Mouse (Mus musculus): Measurements from ENCODE around the gene Tmem120b.

Gene Tmem120b

DNA sequence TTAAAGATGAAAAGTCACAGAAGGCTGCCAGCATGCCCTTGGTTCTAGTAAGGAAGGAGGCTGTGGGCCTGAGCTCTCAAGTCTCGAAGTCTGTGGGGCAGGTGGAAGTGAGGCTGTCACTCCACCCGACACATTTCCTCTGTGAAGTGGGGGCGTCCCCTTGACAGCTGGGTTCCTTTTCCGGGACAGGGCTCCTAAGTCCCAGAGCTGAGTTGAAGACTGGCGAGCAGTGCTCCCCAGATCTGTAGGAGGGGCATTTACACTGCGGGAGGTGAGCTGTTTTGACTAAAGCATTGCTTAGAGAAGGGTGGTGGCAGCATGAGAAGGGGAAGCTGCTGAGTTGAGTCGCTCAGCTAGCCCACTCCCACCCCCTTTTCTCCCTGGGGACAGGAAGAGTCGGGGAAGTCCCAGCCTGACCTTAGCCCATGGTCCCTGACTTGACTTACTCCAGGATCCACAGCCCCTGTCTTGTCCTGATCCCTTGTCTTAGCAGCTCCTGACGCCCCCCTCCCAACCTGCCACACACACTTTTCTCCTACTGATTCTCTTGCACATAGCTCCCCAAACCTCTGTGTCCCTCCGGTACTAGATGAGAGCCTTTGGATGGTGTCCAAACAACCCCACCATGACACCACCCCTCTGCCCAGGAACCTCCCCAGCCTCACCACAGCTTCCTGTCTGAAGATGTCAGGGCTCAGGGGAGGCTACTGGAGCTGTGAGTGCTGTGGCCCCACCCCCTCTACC, 60.4 kb downstream of the Tmem120b start:
- no peak for DNase-seq (ENCODE audit: low spot score in 2 of 2)

DNA sequence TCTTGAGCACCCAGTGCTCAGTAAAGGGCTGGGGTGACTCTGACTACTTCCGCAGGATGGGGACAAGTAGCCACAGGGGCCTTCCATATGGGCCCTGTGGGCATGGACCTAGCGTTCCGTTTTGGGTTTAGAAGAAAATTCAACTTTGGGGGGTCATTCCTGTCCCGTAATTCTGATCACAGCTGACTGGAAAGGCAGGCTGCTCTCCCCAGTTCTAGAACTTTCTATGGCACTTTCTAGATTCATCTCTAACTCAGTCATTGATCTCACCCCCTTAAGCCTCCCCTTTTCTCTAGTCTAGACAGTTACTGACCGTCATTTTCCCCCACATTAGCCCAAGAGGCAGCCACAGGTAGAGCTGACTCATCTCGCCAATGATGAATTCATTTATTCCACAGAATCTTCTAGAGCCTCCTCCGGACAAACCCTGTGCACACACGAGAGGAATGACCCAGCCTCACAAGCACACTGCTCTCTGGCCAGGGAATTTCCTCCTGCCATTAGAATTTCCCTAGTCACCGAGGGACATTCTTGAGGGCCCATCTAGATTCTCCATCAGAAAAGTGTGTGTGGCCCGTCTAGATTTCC, 61.0 kb downstream of the Tmem120b start:
- DNase-seq (ENCODE audit: low spot score in 2 of 2), result no peak

DNA sequence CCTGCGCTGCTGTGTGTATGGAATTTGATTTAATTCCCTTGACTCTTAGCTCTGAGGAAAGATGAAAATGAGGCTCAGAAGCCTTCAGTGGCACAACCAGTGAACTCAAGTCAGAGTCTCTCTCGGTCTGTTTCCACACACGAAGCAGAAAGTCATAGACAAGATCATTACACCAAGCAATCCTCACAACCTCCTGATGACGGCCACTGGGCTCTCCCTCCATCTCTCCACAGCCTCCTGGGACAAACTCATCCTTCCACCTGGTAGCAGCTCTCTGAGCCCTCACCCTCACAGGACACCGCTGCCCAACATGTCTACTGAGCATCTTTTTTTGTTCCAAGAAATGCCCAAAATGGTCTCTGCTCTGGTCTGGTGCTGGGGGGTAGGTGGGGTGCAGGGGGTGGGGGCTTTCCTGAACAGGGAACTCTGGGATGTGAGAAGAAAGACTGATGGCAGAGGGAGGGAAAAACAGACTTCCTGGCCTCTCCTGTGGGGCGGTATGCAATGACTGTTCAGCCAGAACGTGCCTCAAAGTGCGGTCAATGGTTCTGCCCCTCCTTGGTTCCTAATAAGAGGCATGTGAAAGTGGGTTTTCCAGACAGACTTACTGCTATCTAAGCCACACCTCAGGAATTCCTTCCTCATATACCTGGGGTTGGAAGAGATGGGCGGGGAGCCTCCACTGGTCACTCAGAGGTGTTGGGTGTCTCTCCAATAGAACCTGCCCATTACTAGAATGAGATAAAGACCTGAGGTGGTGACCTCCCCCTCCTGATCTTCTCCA, 62.0 kb downstream of the Tmem120b start:
- DNase-seq (ENCODE audit: low spot score in 2 of 2), result no peak

DNA sequence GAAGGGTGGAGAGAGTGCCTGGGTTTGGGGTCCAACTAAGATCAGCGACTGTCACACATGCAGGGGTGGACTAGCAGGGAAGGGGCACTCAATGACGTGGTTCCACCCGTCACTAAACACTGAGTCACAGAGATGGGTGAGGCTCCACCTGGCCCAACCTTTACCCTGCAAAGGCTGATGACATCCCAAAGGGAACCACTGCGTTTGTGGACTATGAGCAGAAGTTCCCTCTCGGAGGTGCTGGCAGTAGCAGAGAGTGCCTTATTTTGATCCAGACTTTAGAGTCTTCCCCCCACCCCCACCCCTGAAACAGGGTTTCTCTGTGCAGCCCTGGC, 62.6 kb downstream of the Tmem120b start:
- DNase-seq (ENCODE audit: low spot score in 2 of 2), result no peak

DNA sequence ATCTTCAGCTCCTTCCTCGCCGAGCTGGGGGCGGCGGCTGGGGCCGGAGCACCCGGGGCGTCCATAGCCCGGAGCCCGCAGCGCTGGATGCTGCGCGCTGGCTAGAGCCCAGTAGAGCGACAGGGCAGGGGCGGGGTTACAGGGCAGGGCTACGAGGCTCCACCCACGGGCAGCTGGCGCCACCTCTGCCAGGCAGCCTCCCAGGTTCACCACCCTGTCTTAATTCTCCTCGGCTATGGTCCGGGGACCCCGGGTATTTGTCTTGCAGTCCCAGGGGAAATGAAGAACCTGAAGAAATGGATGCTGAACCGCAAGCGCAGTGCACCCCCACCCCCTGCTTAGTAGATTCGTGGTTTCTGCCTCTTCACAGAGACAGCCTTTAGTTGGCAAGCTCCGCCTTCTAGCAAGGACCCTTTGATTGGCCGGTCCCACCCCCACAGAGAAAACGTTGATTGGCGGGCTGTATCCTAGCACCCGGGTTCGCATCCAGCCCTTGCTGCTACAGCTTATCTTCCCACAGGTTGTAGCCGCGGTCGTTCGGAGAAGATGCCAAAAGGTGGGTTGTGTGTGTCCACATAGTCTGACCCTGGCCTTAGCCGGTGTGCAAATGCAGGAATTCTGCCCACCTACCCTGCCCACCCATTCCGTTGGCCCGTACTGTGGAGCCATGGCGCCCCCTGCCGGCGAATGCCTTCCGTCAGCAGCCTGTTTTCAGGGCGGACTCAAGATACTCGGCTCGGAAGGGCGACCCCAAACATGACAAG, 64.3 kb downstream of the Tmem120b start, which contains the start of gene Rhof:
TSS of gene Rhof (minus strand) at position 385 of the 764 bp plus-strand sequence.
- DNase-seq (ENCODE audit: low spot score in 2 of 2), result peak; percentile 69 to 76

DNA sequence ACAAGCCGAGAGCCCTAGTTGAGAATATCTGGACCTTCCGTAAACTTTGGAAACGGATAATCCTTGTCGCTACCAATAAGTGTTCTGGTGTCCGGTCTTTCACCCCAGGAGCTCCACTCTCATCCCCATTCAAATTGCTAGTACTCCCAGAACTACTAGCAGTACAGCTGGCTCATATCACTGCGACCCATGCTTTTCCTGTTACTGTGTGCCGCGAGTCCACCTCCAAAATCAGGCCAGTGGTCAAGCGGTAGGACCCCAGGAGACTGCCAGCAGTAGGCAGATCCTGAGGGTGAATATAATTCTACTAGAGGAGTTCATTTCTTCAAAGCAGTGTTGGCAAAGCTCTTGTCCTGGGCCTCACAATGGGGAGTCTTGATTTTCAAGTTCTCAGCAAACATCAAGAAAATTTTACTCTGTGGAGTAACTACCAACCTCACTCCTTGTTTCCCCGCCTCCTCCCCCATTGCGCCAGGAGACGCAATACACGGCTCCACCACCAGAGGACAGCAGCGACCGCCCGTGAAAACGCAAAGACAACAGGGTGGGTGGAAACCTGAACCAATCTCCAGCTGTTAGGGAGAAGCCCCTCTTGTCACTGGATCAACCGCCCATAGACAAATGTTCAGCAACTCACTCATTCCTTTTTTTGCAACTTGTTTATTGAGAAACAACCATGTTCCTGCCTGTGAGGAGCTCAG, 65.0 kb downstream of the Tmem120b start:
- peak; percentile 89 to 91 for DNase-seq (ENCODE audit: low spot score in 2 of 2)

DNA sequence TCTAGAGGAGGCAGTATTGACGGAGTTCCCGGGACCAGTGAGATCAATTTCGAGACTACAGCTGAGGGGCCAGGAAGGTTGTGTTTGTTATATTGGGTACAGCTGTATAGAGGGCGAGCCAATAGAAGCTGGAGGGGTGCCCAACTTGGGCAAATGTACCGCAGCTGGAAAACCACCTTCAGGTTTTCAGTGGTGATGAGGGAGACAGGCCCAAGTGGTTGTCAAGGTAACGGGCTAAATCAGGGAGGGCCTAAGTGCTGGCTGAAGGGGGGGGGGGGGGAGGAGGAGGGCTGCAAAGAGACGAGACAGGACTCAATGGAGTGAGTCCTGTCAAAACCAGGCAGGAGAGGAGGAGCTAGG, 65.5 kb downstream of the Tmem120b start:
- no peak for DNase-seq (ENCODE audit: low spot score in 2 of 2)

DNA sequence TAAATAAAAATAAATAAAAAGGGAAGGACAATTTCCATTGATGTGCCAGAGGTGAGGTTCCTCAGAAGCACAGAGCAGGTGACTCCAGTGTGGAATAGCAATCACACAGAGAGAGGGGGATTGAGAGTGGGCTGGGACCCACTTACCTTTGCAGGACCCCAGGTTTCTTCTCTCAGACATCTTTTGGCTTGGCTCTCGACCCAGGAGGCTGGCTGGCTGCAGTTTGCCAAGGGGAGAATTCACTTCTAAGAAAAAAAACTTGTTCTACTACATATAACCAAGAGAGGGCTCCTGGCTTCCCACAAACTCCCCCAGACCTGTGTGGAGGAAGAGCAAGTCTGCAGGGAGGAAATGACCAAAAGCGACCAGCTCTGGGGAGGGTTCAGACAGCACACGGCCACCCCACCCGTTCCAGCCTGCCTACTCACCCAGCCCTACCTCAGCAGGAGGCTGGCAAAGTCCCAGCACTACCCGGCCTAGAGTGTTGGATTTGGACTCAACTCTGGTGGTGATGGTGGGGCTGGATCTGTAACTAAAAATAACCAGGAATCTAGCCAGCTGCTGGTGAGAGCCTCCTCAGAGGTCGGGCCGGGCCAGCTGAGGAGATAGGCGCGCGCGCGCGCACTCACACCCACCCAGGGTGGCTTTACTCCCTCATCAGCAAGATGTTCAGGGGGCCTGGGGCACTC, 66.1 kb downstream of the Tmem120b start:
- peak; percentile 42 to 66 for DNase-seq (ENCODE audit: low spot score in 2 of 2)

DNA sequence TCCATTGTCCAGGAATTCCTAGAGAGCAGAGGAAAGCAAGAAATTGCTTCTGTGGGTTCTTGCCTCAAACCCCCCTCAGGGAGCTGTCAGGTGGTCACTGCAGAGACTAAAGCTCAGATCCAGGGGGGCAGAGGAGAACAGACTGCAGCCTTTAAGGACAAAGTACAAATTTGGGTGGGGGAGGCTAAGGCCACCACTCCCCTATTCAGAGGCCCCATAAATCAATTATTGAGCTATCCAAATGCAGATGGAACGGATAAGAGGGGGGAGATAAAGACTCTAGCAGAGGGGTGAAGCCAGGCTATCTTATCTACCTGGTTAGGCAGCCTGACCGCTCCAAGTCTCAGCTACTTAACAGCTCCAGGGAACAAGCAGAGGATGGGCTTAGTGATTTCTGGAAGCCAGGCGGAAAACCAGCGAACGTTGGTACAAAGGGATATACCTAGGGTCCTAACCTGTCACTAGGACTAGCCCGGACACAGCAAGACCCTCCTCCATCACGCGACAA, 66.7 kb downstream of the Tmem120b start:
- no peak for DNase-seq (ENCODE audit: low spot score in 2 of 2)

DNA sequence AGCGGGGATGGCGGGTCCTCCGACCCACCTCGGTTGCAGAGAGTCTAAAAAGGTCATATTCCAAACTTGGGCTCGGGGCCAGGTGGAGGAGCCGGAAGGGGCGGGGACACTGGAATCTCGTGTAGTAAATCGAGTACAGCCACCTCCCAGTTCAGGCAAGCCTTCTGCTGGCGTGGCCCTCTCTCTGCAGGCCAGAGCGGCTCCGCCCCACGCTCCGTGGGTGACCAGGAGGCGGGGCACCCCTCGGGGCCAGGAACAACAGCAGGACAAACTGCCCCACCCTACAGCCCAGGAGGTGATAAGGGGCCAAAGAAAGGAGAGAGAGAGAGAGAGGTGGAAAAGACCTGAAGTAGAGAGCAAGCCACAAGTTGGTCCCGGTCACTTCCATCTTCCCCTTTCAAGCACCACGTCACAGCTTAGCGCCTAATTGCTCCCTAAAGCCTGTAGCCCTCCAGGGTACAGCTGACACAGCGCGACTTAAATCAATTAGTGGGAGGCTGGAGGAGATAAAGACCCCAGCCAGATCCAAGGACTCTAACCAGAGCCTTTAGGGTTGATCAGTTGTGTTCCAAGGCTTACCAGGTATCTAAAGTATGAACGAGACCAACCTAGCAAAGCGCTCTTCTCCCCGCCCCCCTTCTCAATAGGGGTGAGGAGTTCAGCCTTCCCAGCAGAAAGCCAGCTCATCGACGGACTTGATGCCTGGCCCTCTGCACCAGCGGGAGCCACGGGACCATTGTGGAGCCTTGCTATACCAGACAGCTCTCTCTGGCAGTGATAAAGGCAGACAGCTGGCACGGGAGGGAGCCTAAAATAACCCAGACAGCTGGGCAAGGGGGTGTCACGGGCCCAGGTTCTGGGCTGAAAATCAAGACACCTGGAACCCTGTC, 67.5 kb downstream of the Tmem120b start:
- DNase-seq (ENCODE audit: low spot score in 2 of 2), result peak; percentile 90 to 96

DNA sequence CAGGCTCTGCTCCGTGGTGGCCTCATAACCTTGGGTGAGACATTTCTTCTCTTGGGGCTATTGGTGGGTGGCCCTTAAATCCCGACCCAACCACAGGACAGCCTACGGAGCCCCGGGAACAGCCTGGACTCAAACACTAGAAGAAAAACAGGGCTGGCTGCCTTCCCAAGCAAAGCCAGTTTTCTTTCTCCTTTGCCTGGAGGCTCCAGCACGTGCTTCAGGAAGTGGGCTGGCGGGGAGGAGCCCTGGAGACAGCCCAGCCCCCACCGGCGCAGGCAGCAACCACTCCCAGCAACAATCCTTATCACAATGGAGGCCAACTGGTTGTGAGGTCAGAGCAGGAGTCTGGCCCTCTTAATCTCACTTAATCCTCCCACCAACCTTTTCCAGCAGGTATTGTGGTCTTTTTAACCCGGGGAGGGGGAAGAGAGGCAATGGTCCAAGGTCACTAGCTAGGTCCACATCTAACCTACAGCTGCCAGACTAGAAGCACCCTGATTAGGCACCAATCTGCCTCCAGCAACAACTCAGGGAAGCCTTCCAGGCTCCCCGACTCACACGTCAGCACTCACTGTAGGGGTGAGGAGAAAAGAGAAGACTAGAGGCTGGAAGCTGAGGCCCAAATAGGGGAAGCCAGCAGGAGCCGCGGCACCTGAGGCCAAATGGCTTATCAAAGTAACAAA, 68.3 kb downstream of the Tmem120b start:
- DNase-seq (ENCODE audit: low spot score in 2 of 2), result peak; percentile 88 to 96

DNA sequence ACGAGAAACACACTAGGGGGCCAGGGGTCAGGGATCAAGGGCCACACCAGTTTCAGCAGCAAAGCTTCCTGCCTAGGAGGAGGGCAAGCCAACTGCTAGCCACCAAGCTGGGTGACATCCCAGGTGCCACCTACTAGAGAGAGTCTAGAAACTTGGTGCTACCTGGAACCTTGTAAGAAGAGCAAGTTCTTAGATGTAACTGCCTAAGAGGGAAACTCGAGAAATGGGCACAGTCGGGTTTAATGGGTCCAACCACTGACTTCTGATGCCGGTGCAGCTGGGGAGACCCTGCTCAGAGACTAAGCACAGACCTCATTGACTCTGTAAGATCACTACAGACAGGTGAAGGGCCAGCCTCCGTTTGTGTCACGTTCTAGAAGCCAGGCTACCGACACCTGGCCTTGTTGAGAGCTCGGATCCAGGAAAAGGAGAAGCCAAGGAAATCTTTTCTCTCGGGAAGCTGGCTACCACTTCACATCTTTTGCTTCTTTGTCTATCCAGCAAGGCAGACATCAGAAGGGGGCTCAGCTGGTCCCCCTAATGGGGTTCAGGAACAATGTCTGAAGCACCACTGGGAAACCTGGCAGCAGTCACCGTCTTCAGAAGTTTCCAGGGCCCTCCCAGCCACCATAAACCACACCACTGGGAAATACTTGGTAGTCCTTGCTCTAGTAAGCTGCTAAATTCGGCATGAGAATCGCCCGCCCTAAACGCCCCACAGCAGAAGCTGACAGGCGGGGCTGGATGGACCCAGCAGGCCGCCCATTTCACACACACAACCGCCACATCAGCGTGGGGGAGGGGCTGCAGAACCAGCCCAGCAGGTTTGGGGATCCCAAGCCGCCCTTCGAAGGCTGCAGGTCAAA, 69.1 kb downstream of the Tmem120b start:
- DNase-seq (ENCODE audit: low spot score in 2 of 2), result peak; percentile 95

DNA sequence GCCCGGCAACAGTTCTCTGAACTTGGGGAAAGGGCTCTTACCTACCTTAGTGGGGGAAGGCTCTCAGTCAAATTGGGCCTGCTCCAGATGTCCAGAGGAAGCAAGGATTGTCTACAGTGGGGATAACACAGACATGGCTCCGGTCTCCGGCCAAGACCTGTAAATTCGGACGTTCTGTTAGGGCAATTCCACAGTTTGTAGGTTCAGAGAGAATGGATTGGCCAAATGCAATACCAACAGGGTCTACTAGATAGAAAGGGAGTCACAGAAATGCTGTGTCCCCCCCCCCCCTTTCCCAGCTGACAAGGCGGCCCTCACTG, 69.7 kb downstream of the Tmem120b start:
- no peak for DNase-seq (ENCODE audit: low spot score in 2 of 2)

DNA sequence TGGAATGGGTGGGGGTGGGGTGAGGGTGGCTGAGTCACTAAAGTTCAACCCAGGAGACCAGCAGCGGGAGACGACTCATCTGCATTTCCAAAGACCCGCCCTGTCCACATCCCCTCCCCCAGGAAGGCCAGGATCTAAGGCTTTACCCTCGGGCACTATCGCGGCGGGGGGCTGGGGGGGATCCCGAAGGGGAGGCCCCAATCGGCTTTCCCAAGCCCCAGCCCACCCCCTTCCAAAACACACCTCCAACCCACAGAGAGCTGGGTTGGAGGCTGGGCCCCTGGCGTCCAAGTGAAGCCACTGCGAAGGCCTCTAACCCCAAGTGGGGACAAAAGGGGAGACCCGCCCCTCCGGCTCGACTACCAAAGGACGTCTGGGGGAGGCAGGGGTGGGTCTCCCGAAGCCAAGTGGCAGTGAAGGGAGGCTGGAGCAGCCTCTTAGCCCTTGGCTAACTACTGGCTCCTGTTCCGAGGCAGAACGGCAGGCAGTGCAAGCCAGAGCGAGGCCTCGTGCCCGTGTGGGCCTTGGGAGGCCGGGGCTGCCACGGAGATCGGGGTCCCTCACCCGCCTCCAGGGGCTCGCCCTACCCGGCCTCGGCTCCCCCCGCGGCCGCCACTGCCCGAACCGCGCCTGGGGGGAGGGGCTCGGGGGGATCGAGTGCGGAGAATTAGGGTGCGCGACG, 70.2 kb downstream of the Tmem120b start:
- peak; percentile 74 to 79 for DNase-seq (ENCODE audit: low spot score in 2 of 2)

DNA sequence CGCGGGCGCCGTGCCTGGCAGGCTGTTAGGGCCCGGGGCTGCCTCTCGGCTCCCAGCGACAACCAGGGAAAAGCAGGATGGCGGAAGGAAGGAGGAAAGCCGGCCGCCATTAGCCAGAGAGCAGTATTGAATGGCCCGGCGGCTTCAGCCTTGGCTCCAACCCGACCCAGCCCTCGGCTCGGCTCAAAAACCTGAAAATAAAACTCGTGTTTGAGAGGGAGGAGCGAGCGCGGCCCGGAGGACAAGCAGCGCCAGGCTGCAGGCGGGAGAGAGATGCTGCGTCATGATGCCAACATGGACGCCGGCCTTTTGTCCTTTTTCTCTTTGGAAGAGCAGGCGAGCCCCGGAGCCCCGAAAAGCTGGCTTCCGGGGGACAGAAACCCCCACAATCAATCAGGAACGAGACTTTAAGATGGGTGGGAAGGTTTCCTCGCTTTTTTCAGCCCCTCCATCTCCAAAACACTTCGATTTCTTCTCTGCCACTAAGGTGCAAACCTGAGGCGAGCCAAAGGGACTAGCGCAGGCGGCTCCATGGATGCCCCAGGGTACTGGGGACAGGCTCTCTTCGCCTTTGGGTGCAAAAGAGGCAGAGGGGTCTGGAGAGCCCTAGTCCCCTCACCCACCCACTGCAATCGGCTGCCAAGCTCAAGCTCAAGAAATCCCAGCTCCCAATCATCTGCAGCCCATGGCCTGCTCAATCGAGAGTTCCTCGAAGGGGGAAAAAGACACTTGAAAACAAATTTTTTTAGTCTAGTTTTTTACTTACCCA, 70.9 kb downstream of the Tmem120b start:
- DNase-seq (ENCODE audit: low spot score in 2 of 2), result peak; percentile 78 to 89

DNA sequence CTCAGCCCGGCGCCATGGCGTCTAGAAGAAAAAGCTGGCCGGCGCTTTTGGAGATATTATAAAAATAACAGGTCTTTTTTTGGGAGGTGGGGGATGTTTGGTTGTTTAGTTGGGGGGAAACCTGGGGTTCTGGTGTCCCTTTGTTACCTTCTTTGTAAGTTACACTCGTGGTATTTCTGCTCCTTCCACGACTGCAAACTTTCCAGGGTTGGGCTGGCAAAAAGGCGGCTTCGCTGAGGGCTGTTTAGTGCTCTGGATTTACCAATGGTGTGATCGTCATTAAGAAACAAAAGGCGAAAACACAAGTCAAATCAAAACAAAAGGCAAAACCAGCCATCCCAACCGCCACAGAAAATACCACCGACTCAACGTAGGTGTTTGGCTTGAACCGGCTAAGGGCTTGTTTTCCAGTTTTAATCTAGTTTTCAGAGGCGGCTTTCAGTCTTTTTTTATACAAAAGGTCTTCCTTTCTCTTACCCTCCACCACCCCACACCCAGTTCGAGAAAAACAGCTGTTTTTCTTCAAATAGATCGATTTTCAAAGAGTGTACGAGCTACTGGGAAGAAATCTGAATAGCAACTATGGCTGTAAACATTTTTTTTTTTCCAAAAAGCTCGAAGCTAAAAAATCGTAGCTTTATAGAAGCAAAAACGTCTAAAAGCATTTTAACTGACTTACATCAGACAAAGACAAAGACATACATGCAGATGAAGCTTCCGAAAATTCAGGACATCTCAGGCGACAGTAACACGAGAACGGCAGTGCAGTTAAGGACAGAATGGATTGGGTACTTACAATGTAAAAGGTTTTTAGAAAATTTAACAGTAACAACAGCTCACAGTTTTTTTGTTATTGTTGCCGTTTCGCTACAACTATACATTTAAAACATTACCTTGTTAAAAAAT, 71.8 kb downstream of the Tmem120b start:
- peak in 1 of 2 experiments; percentile 21 for DNase-seq (ENCODE audit: low spot score in 2 of 2)

Data from urinary bladder, postnatal 36 days (tissue).